Mouse (Mus musculus) C2C12 (cell line): Measurements from ENCODE around the gene Olfr786. TPM values are rescaled to one million over a fixed set of nuclear protein-coding genes. Genes with fewer than 3 reads are reported as not detected.

Experiments
- H3K27me3 ChIP-seq: one replicate; pipeline ENCODE4 v1.6.1; 2011; ENCODE audit not compliant: control insufficient read depth, insufficient read depth, insufficient read length
- H3K36me3 ChIP-seq: one replicate; pipeline ENCODE4 v1.6.1; 2011; ENCODE audit not compliant: control insufficient read depth, insufficient read depth
- H3K4me3 ChIP-seq: one replicate; pipeline ENCODE4 v1.5.1; 2011; ENCODE audit warnings: mild to moderate bottlenecking, control low read depth; ENCODE audit not compliant: poor library complexity, insufficient read depth, severe bottlenecking
- H3K79me2 ChIP-seq: one replicate; pipeline ENCODE4 v1.6.1; 2011; ENCODE audit not compliant: control insufficient read depth, insufficient read depth
- H3K79me3 ChIP-seq: one replicate; pipeline ENCODE4 v1.6.1; 2011; ENCODE audit warnings: low read depth, control low read depth
- H3ac ChIP-seq: one replicate; pipeline ENCODE3; 2011; ENCODE audit warnings: low read depth; ENCODE audit not compliant: control insufficient read depth, insufficient read length
- CEBPB ChIP-seq: IDR thresholded peaks from one replicate; pipeline ENCODE4 v1.6.1; 2011; ENCODE audit warnings: low read depth, mild to moderate bottlenecking, control low read depth, moderate library complexity
- CTCF ChIP-seq: IDR thresholded peaks from one replicate; pipeline ENCODE4 v1.5.1; 2011; ENCODE audit not compliant: control insufficient read depth, insufficient read depth, insufficient read length
- FOSL1 ChIP-seq: IDR thresholded peaks from one replicate; pipeline ENCODE4 v1.8.0; 2011; ENCODE audit warnings: mild to moderate bottlenecking, low read length; ENCODE audit not compliant: poor library complexity, insufficient read depth, severe bottlenecking
- MAX ChIP-seq: IDR thresholded peaks from one replicate; pipeline ENCODE4 v1.6.1; 2011; ENCODE audit warnings: mild to moderate bottlenecking, control low read depth
- MYOD1 ChIP-seq: IDR thresholded peaks from one replicate; pipeline ENCODE4 v1.6.1; 2011; ENCODE audit warnings: low read depth; ENCODE audit not compliant: control insufficient read depth, insufficient read length
- MYOG ChIP-seq: IDR thresholded peaks from one replicate; pipeline ENCODE4 v1.6.1; 2011; ENCODE audit not compliant: control insufficient read depth, insufficient read length; ENCODE audit errors: extremely low read depth
- USF1 ChIP-seq: IDR thresholded peaks from one replicate; pipeline ENCODE4 v1.6.1; 2011; ENCODE audit warnings: low read depth, mild to moderate bottlenecking, control low read depth, moderate library complexity
- long read RNA-seq, 2 experiments: library from polyadenylated mRNA; unstranded; transcript quantifications; one replicate each; pipeline ENCODE4 v2.0.0; 2019 to 2020
- polyA plus RNA-seq: library from polyadenylated mRNA; unstranded; fragments of >200 nt; fragmentation: generic; extraction: Trizol; gene quantifications from one replicate; pipeline ENCODE4 v1.2.1, GENCODE M21; 2012; ENCODE audit warnings: missing spikeins

Olfr786 gene
- polyA plus RNA-seq, result not detected
- long read RNA-seq, experiment 1, result 0 reads
- long read RNA-seq, experiment 2, result 0 reads

- H3K36me3 ChIP-seq, result no peaks in the 10 kb centered on the region
- H3K4me3 ChIP-seq, result no peak within 1 kb of the TSS
- no peak for TF ChIP-seq USF1
- no peak for TF ChIP-seq CEBPB
- no peak for TF ChIP-seq MAX
- no peak for TF ChIP-seq FOSL1
- no peak for TF ChIP-seq CTCF
- no peak for TF ChIP-seq MYOD1
- no peak for TF ChIP-seq MYOG
- no peaks in the 10 kb centered on the region for H3K79me3 ChIP-seq
- no peaks in the 10 kb centered on the region for H3K27me3 ChIP-seq
- no peak within 1 kb of the TSS for H3ac ChIP-seq
- H3K79me2 ChIP-seq, result no peaks in the 10 kb centered on the region
These were observed at the start of gene Olfr786 for GRCm38 (mm10) chr10:129427006-129427405. Gene Olfr786 (plus strand): TSS chr10:129427306.

GRCm38 (mm10) chr10:129383783-129384182 lies 43.3 kb upstream of the Olfr786 start, which contains the start of gene Olfr784:
Gene Olfr784 (plus strand): TSS chr10:129384083.
- Histone ChIP-seq H3K4me3 (no peak within 1 kb of the TSS), H3K36me3 (no peaks in the 10 kb centered on the region), H3K27me3 (no peaks in the 10 kb centered on the region), H3ac (no peak within 1 kb of the TSS), H3K79me3 (no peaks in the 10 kb centered on the region), H3K79me2 (no peaks in the 10 kb centered on the region)
- TF ChIP-seq USF1, result no peak
- no peak for TF ChIP-seq CEBPB
- TF ChIP-seq MYOD1, result no peak
- no peak for TF ChIP-seq MAX
- TF ChIP-seq MYOG, result no peak
- no peak for TF ChIP-seq CTCF
- no peak for TF ChIP-seq FOSL1

GRCm38 (mm10) chr10:129400892-129401291 lies 26.2 kb upstream of the Olfr786 start:
- Histone ChIP-seq H3ac (no peak overlapping the region), H3K79me2 (no peaks in the 10 kb centered on the region), H3K36me3 (no peaks in the 10 kb centered on the region), H3K4me3 (no peak overlapping the region), H3K79me3 (no peaks in the 10 kb centered on the region), H3K27me3 (no peaks in the 10 kb centered on the region)
- TF ChIP-seq CTCF, result no peak

GRCm38 (mm10) chr10:129405126-129405525 lies 22.0 kb upstream of the Olfr786 start, which contains the start of gene Olfr785:
Gene Olfr785 (plus strand): TSS chr10:129405426.
- Histone ChIP-seq H3K79me3 (no peaks in the 10 kb centered on the region), H3K27me3 (no peaks in the 10 kb centered on the region), H3K4me3 (no peak within 1 kb of the TSS), H3K79me2 (no peaks in the 10 kb centered on the region), H3ac (no peak within 1 kb of the TSS), H3K36me3 (no peaks in the 10 kb centered on the region)
- no peak for TF ChIP-seq CTCF
- no peak for TF ChIP-seq MYOG
- no peak for TF ChIP-seq USF1
- no peak for TF ChIP-seq MYOD1
- TF ChIP-seq FOSL1, result no peak
- no peak for TF ChIP-seq CEBPB
- no peak for TF ChIP-seq MAX

GRCm38 (mm10) chr10:129461562-129461961 lies 34.5 kb downstream of the Olfr786 start, which contains the start of gene Olfr787:
Gene Olfr787 (plus strand): TSS chr10:129461862.
- no peaks in the 10 kb centered on the region for H3K27me3 ChIP-seq
- no peaks in the 10 kb centered on the region for H3K36me3 ChIP-seq

GRCm38 (mm10) chr10:129470698-129471097 lies 43.6 kb downstream of the Olfr786 start, which contains the start of gene Olfr788:
Gene Olfr788 (plus strand): TSS chr10:129470998.
- H3K4me3 ChIP-seq, result no peak within 1 kb of the TSS
- no peaks in the 10 kb centered on the region for H3K36me3 ChIP-seq
- H3K79me2 ChIP-seq, result no peaks in the 10 kb centered on the region
- no peaks in the 10 kb centered on the region for H3K27me3 ChIP-seq
- TF ChIP-seq MAX (no peak), CTCF (no peak), USF1 (no peak), MYOG (no peak), MYOD1 (no peak)
- no peak within 1 kb of the TSS for H3ac ChIP-seq
- no peaks in the 10 kb centered on the region for H3K79me3 ChIP-seq

More at GRCm38 (mm10) chr10:129461562-129461961, 34.5 kb downstream of the Olfr786 start, which contains the start of gene Olfr787:
- no peak within 1 kb of the TSS for H3ac ChIP-seq
- H3K4me3 ChIP-seq, result no peak within 1 kb of the TSS
- H3K79me3 ChIP-seq, result no peaks in the 10 kb centered on the region
- TF ChIP-seq FOSL1 (no peak), USF1 (no peak), MAX (no peak), MYOD1 (no peak), MYOG (no peak), CEBPB (no peak), CTCF (no peak)
- H3K79me2 ChIP-seq, result no peaks in the 10 kb centered on the region
